Mouse (Mus musculus): ENCODE data around the gene Steap2. TPM values are rescaled to one million over a fixed set of nuclear protein-coding genes. Genes with fewer than 3 reads are reported as not detected.

Gene Steap2
- polyA plus RNA-seq, 1 experiment from 2014 or later: 3.6 TPM

GRCm38 (mm10) chr5:5664371-5664926 is 29.9 kb downstream of the Steap2 start:
- H3K4me3 ChIP-seq (ENCODE audit: control insufficient read depth in 1 of 2, insufficient read depth in 1 of 2, low read depth in 1 of 2, low read length in 2 of 2): peak overlapping the region; percentile 67 to 89
- peak overlapping the region; percentile 98 for H3K4me2 ChIP-seq (ENCODE audit: low read length)
- H3K27ac ChIP-seq (replicated peaks in 1 of 2; ENCODE audit: control insufficient read depth in 1 of 2, insufficient read depth in 1 of 2, low read depth in 2 of 2, low read length in 2 of 2): no peak overlapping the region
- H3K36me3 ChIP-seq (ENCODE audit: control insufficient read depth, insufficient read depth, low read length): no peaks in the 10 kb centered on the region
- H3K9me3 ChIP-seq (ENCODE audit: control insufficient read depth, low read length): no peaks in the 10 kb centered on the region
- peak; percentile 33; the same call in 1 of the 2 replicates for ATAC-seq (ENCODE audit: insufficient number of reproducible peaks, insufficient read depth, low FRiP score, low read depth)
- 60% methylated on average over 6 of the region's 6 CpGs for WGBS
- peak overlapping the region; percentile 74 for H3K9ac ChIP-seq (ENCODE audit: low read length)
- peaks cover 6% of the 10 kb centered on the region; the same call in 1 of the 2 replicates for H3K27me3 ChIP-seq (ENCODE audit: control insufficient read depth, insufficient read depth, low read length)
- peaks cover 0 to 4% of the 10 kb centered on the region in 2 experiments; a peak in 1 of 4 replicates for H3K4me1 ChIP-seq (ENCODE audit: control insufficient read depth in 2 of 2, insufficient read depth in 2 of 2, low read length in 2 of 2)

- Histone ChIP-seq H3K36me3 (ENCODE audit: control insufficient read depth, insufficient read depth, low read length) (no peaks in the 10 kb centered on the region), H3K4me2 (ENCODE audit: low read length) (peak within 1 kb of the TSS; percentile 98), H3K4me3 (ENCODE audit: control insufficient read depth in 1 of 2, insufficient read depth in 1 of 2, low read depth in 1 of 2, low read length in 2 of 2) (peak within 1 kb of the TSS; percentile 67 to 89), H3K4me1 (ENCODE audit: control insufficient read depth in 2 of 2, insufficient read depth in 2 of 2, low read length in 2 of 2) (0 out of 4 replicates have a peak, but pooled peaks cover 0 to 4% of the 10 kb centered on the region in 2 experiments), H3K9me3 (ENCODE audit: control insufficient read depth, low read length) (no peaks in the 10 kb centered on the region), H3K27me3 (ENCODE audit: control insufficient read depth, insufficient read depth, low read length) (peaks cover 6% of the 10 kb centered on the region; the same call in 1 of the 2 replicates), H3K27ac (replicated peaks in 1 of 2; ENCODE audit: control insufficient read depth in 1 of 2, insufficient read depth in 1 of 2, low read depth in 2 of 2, low read length in 2 of 2) (no peak within 1 kb of the TSS), H3K9ac (ENCODE audit: low read length) (peak within 1 kb of the TSS; percentile 74)
- peak; percentile 87 for ATAC-seq (ENCODE audit: insufficient number of reproducible peaks, insufficient read depth, low FRiP score, low read depth)
- WGBS: under 1% methylated on average over 47 of the region's 48 CpGs
Observed at GRCm38 (mm10) chr5:5663655-5664370, 30.6 kb downstream of the Steap2 start, which contains the start of gene Cfap69. Gene Cfap69, minus strand, starts transcription at chr5:5664239.

GRCm38 (mm10) chr5:5663057-5663456 is 31.3 kb downstream of the Steap2 start:
- no peak for ATAC-seq (ENCODE audit: insufficient number of reproducible peaks, insufficient read depth, low FRiP score, low read depth)
- Histone ChIP-seq H3K4me1 (ENCODE audit: control insufficient read depth in 2 of 2, insufficient read depth in 2 of 2, low read length in 2 of 2) (0 out of 4 replicates have a peak, but pooled peaks cover 0 to 4% of the 10 kb centered on the region in 2 experiments), H3K4me2 (ENCODE audit: low read length) (peak overlapping the region; percentile 98), H3K27me3 (ENCODE audit: control insufficient read depth, insufficient read depth, low read length) (peaks cover 6% of the 10 kb centered on the region; the same call in 1 of the 2 replicates), H3K9me3 (ENCODE audit: control insufficient read depth, low read length) (no peaks in the 10 kb centered on the region), H3K4me3 (ENCODE audit: control insufficient read depth in 1 of 2, insufficient read depth in 1 of 2, low read depth in 1 of 2, low read length in 2 of 2) (no peak overlapping the region), H3K9ac (ENCODE audit: low read length) (no peak overlapping the region), H3K27ac (replicated peaks in 1 of 2; ENCODE audit: control insufficient read depth in 1 of 2, insufficient read depth in 1 of 2, low read depth in 2 of 2, low read length in 2 of 2) (no peak overlapping the region), H3K36me3 (ENCODE audit: control insufficient read depth, insufficient read depth, low read length) (no peaks in the 10 kb centered on the region)
- 39% methylated on average over 6 of the region's 6 CpGs for WGBS

GRCm38 (mm10) chr5:5658680-5659079 is 35.7 kb downstream of the Steap2 start:
- Histone ChIP-seq H3K9me3 (ENCODE audit: control insufficient read depth, low read length) (no peaks in the 10 kb centered on the region), H3K27me3 (ENCODE audit: control insufficient read depth, insufficient read depth, low read length) (peaks cover 6% of the 10 kb centered on the region; the same call in 1 of the 2 replicates), H3K4me1 (ENCODE audit: control insufficient read depth in 2 of 2, insufficient read depth in 2 of 2, low read length in 2 of 2) (0 out of 4 replicates have a peak, but pooled peaks cover 0 to 4% of the 10 kb centered on the region in 2 experiments), H3K27ac (replicated peaks in 1 of 2; ENCODE audit: control insufficient read depth in 1 of 2, insufficient read depth in 1 of 2, low read depth in 2 of 2, low read length in 2 of 2) (no peak overlapping the region), H3K4me3 (ENCODE audit: control insufficient read depth in 1 of 2, insufficient read depth in 1 of 2, low read depth in 1 of 2, low read length in 2 of 2) (no peak overlapping the region), H3K9ac (ENCODE audit: low read length) (no peak overlapping the region), H3K4me2 (ENCODE audit: low read length) (no peak overlapping the region), H3K36me3 (ENCODE audit: control insufficient read depth, insufficient read depth, low read length) (no peaks in the 10 kb centered on the region)
- WGBS: 23% methylated on average over 2 of the region's 2 CpGs
- ATAC-seq (ENCODE audit: insufficient number of reproducible peaks, insufficient read depth, low FRiP score, low read depth): no peak

GRCm38 (mm10) chr5:5657932-5658331 is 36.4 kb downstream of the Steap2 start:
- Histone ChIP-seq H3K4me1 (ENCODE audit: control insufficient read depth in 2 of 2, insufficient read depth in 2 of 2, low read length in 2 of 2) (no peaks in the 10 kb centered on the region), H3K9me3 (ENCODE audit: control insufficient read depth, low read length) (no peaks in the 10 kb centered on the region), H3K9ac (ENCODE audit: low read length) (no peak overlapping the region), H3K4me2 (ENCODE audit: low read length) (no peak overlapping the region), H3K27me3 (ENCODE audit: control insufficient read depth, insufficient read depth, low read length) (peaks cover 6% of the 10 kb centered on the region; the same call in 1 of the 2 replicates), H3K4me3 (ENCODE audit: control insufficient read depth in 1 of 2, insufficient read depth in 1 of 2, low read depth in 1 of 2, low read length in 2 of 2) (no peak overlapping the region), H3K36me3 (ENCODE audit: control insufficient read depth, insufficient read depth, low read length) (no peaks in the 10 kb centered on the region), H3K27ac (replicated peaks in 1 of 2; ENCODE audit: control insufficient read depth in 1 of 2, insufficient read depth in 1 of 2, low read depth in 2 of 2, low read length in 2 of 2) (no peak overlapping the region)
- WGBS: 72% methylated on average over 2 of the region's 2 CpGs
- ATAC-seq (ENCODE audit: insufficient number of reproducible peaks, insufficient read depth, low FRiP score, low read depth): no peak

GRCm38 (mm10) chr5:5648817-5649569 is 45.4 kb downstream of the Steap2 start:
- peak overlapping the region; percentile 28 for H3K4me2 ChIP-seq (ENCODE audit: low read length)
- H3K4me3 ChIP-seq (ENCODE audit: control insufficient read depth in 1 of 2, insufficient read depth in 1 of 2, low read depth in 1 of 2, low read length in 2 of 2): no peak overlapping the region
- H3K27me3 ChIP-seq (ENCODE audit: control insufficient read depth, insufficient read depth, low read length): no peaks in the 10 kb centered on the region
- no peaks in the 10 kb centered on the region for H3K36me3 ChIP-seq (ENCODE audit: control insufficient read depth, insufficient read depth, low read length)
- H3K27ac ChIP-seq (replicated peaks in 1 of 2; ENCODE audit: control insufficient read depth in 1 of 2, insufficient read depth in 1 of 2, low read depth in 2 of 2, low read length in 2 of 2): 0 out of 4 replicates have a peak overlapping the region, but pooled peaks of 1 of the 2 experiments have one; percentile 10
- no peak overlapping the region for H3K9ac ChIP-seq (ENCODE audit: low read length)
- no peaks in the 10 kb centered on the region for H3K9me3 ChIP-seq (ENCODE audit: control insufficient read depth, low read length)
- ATAC-seq (ENCODE audit: insufficient number of reproducible peaks, insufficient read depth, low FRiP score, low read depth): peak; percentile 50; the same call in 1 of the 2 replicates
- WGBS: 40% methylated on average over 6 of the region's 6 CpGs
- H3K4me1 ChIP-seq (ENCODE audit: control insufficient read depth in 2 of 2, insufficient read depth in 2 of 2, low read length in 2 of 2): peaks cover 0 to 6% of the 10 kb centered on the region in 2 experiments; a peak in 1 of 4 replicates

- Histone ChIP-seq H3K4me1 (ENCODE audit: control insufficient read depth in 2 of 2, insufficient read depth in 2 of 2, low read length in 2 of 2) (peaks cover 0 to 6% of the 10 kb centered on the region in 2 experiments; a peak in 1 of 4 replicates), H3K27ac (replicated peaks in 1 of 2; ENCODE audit: control insufficient read depth in 1 of 2, insufficient read depth in 1 of 2, low read depth in 2 of 2, low read length in 2 of 2) (no peak overlapping the region), H3K4me2 (ENCODE audit: low read length) (no peak overlapping the region), H3K36me3 (ENCODE audit: control insufficient read depth, insufficient read depth, low read length) (no peaks in the 10 kb centered on the region), H3K9me3 (ENCODE audit: control insufficient read depth, low read length) (no peaks in the 10 kb centered on the region), H3K27me3 (ENCODE audit: control insufficient read depth, insufficient read depth, low read length) (no peaks in the 10 kb centered on the region), H3K4me3 (ENCODE audit: control insufficient read depth in 1 of 2, insufficient read depth in 1 of 2, low read depth in 1 of 2, low read length in 2 of 2) (no peak overlapping the region), H3K9ac (ENCODE audit: low read length) (no peak overlapping the region)
- no peak for ATAC-seq (ENCODE audit: insufficient number of reproducible peaks, insufficient read depth, low FRiP score, low read depth)
- 8% methylated on average over 1 of the region's 1 CpGs for WGBS
Observed at GRCm38 (mm10) chr5:5646173-5646572, 48.2 kb downstream of the Steap2 start.

Measured in heart, embryonic 14.5 days (tissue).